Mouse (Mus musculus): ENCODE results near the gene Tmem179b. TPM values are rescaled to one million over a fixed set of nuclear protein-coding genes. Genes with fewer than 3 reads are reported as not detected.

The Tmem179b gene
- polyA plus RNA-seq, 1 experiment: 18.8 TPM

GRCm38 (mm10) chr19:8788521-8788920 is 14.3 kb upstream of the Tmem179b start:
- Histone ChIP-seq H3K27ac (ENCODE audit: insufficient read depth, low read length) (peak overlapping the region; percentile 32), H3K4me3 (ENCODE audit: insufficient read depth, low read length) (no peak overlapping the region), H3K4me1 (ENCODE audit: control insufficient read depth, insufficient read depth, low read length) (peaks cover 6% of the 10 kb centered on the region; the same call in 1 of the 2 replicates)
- no peak for TF ChIP-seq CTCF (IDR thresholded peaks at IDR 0.05; ENCODE audit: extremely low read depth, insufficient read depth, low read length)
- no peak for TF ChIP-seq POLR2A (IDR thresholded peaks at IDR 0.05; ENCODE audit: extremely low read depth, insufficient read depth, low read length)

- Histone ChIP-seq H3K4me1 (ENCODE audit: control insufficient read depth, insufficient read depth, low read length) (peaks cover 6% of the 10 kb centered on the region; the same call in 1 of the 2 replicates), H3K27ac (ENCODE audit: insufficient read depth, low read length) (no peak within 1 kb of the TSS), H3K4me3 (ENCODE audit: insufficient read depth, low read length) (peak within 1 kb of the TSS; percentile 49)
- no peak for TF ChIP-seq POLR2A (IDR thresholded peaks at IDR 0.05; ENCODE audit: extremely low read depth, insufficient read depth, low read length)
- TF ChIP-seq CTCF (IDR thresholded peaks at IDR 0.05; ENCODE audit: extremely low read depth, insufficient read depth, low read length): 0 out of 2 replicates have a peak, but pooled peaks have one; percentile 9
These were observed 11.9 kb upstream of the Tmem179b start, which contains the start of gene Taf6l for GRCm38 (mm10) chr19:8786008-8786781. Gene Taf6l (minus strand): TSS chr19:8786417.

- Histone ChIP-seq H3K4me3 (ENCODE audit: insufficient read depth, low read length) (peak overlapping the region; percentile 84), H3K4me1 (ENCODE audit: control insufficient read depth, insufficient read depth, low read length) (peaks cover 6% of the 10 kb centered on the region; the same call in 1 of the 2 replicates), H3K27ac (ENCODE audit: insufficient read depth, low read length) (peak overlapping the region; percentile 99)
- TF ChIP-seq POLR2A (IDR thresholded peaks at IDR 0.05; ENCODE audit: extremely low read depth, insufficient read depth, low read length): no peak
- TF ChIP-seq CTCF (IDR thresholded peaks at IDR 0.05; ENCODE audit: extremely low read depth, insufficient read depth, low read length): no peak
These were observed 719 bp upstream of the Tmem179b start for GRCm38 (mm10) chr19:8774951-8775421.

DNA sequence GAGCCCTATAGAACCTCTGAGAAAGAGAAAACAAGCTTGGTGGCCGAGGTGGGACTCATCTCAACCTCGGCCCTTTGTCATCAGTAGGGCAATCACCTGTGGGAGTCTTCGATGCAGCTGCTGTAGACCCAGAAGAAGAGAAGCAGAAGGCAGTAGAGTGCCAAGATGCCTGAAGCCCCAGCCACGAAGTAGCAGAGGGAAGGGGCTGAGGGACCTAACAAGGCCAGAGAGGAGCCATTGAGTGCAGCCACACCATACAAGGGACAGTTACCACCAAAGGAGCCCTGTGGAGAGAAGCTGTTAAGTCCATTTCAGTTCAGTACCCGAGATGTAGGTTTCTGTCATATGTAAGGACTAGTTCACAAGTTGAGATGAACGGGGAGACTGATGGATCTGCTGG is 858 bp downstream of the Tmem179b start:
- H3K4me3 ChIP-seq (ENCODE audit: insufficient read depth, low read length): peak overlapping the region; percentile 84; the same call in 1 of the 2 replicates
- TF ChIP-seq CTCF (IDR thresholded peaks at IDR 0.05; ENCODE audit: extremely low read depth, insufficient read depth, low read length) (no peak), POLR2A (IDR thresholded peaks at IDR 0.05; ENCODE audit: extremely low read depth, insufficient read depth, low read length) (no peak)
- peaks cover 6% of the 10 kb centered on the region; the same call in 1 of the 2 replicates for H3K4me1 ChIP-seq (ENCODE audit: control insufficient read depth, insufficient read depth, low read length)
- H3K27ac ChIP-seq (ENCODE audit: insufficient read depth, low read length): no peak overlapping the region

DNA sequence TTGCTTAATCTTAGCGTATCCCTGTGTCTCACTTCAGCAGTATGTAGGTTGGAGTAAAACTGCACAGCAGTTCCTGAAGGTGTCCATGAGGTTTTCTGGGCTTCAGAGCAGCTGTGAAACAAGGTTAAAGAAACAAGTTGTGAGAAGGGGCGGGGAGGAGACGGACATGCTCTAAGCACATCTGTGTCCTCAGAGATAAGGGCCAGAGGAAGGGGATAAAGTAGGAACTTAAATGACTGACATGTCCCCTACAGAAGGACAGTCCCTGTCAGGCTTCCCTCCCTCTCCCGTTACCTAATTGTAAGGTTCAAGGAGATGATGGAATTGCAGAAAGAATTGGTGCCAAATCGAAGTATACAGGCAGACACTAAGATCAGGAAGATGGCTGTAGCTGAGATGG is 1.3 kb downstream of the Tmem179b start:
- TF ChIP-seq CTCF (IDR thresholded peaks at IDR 0.05; ENCODE audit: extremely low read depth, insufficient read depth, low read length): no peak
- TF ChIP-seq POLR2A (IDR thresholded peaks at IDR 0.05; ENCODE audit: extremely low read depth, insufficient read depth, low read length): no peak
- no peak overlapping the region for H3K27ac ChIP-seq (ENCODE audit: insufficient read depth, low read length)
- H3K4me1 ChIP-seq (ENCODE audit: control insufficient read depth, insufficient read depth, low read length): peaks cover 6% of the 10 kb centered on the region; the same call in 1 of the 2 replicates
- peak overlapping the region; percentile 84; the same call in 1 of the 2 replicates for H3K4me3 ChIP-seq (ENCODE audit: insufficient read depth, low read length)

- TF ChIP-seq POLR2A (IDR thresholded peaks at IDR 0.05; ENCODE audit: extremely low read depth, insufficient read depth, low read length) (peak; percentile 88), CTCF (IDR thresholded peaks at IDR 0.05; ENCODE audit: extremely low read depth, insufficient read depth, low read length) (no peak)
- Histone ChIP-seq H3K4me1 (ENCODE audit: control insufficient read depth, insufficient read depth, low read length) (peaks cover 6% of the 10 kb centered on the region; the same call in 1 of the 2 replicates), H3K27ac (ENCODE audit: insufficient read depth, low read length) (peak within 1 kb of the TSS; percentile 70), H3K4me3 (ENCODE audit: insufficient read depth, low read length) (peak within 1 kb of the TSS; percentile 70)
These were observed 3.5 kb downstream of the Tmem179b start, which contains the start of gene Tmem223 for GRCm38 (mm10) chr19:8770567-8771270. Gene Tmem223 (plus strand): TSS chr19:8770996.

GRCm38 (mm10) chr19:8765562-8765961 is 8.7 kb downstream of the Tmem179b start:
- Histone ChIP-seq H3K27ac (ENCODE audit: insufficient read depth, low read length) (no peak overlapping the region), H3K4me1 (ENCODE audit: control insufficient read depth, insufficient read depth, low read length) (no peaks in the 10 kb centered on the region), H3K4me3 (ENCODE audit: insufficient read depth, low read length) (no peak overlapping the region)
- no peak for TF ChIP-seq POLR2A (IDR thresholded peaks at IDR 0.05; ENCODE audit: extremely low read depth, insufficient read depth, low read length)
- no peak for TF ChIP-seq CTCF (IDR thresholded peaks at IDR 0.05; ENCODE audit: extremely low read depth, insufficient read depth, low read length)

- H3K4me1 ChIP-seq (ENCODE audit: control insufficient read depth, insufficient read depth, low read length): no peaks in the 10 kb centered on the region; the same call in 1 of the 2 replicates
- no peak overlapping the region for H3K27ac ChIP-seq (ENCODE audit: insufficient read depth, low read length)
- TF ChIP-seq CTCF (IDR thresholded peaks at IDR 0.05; ENCODE audit: extremely low read depth, insufficient read depth, low read length) (no peak), POLR2A (IDR thresholded peaks at IDR 0.05; ENCODE audit: extremely low read depth, insufficient read depth, low read length) (no peak)
These were observed 11.0 kb downstream of the Tmem179b start for GRCm38 (mm10) chr19:8763276-8763675.

DNA sequence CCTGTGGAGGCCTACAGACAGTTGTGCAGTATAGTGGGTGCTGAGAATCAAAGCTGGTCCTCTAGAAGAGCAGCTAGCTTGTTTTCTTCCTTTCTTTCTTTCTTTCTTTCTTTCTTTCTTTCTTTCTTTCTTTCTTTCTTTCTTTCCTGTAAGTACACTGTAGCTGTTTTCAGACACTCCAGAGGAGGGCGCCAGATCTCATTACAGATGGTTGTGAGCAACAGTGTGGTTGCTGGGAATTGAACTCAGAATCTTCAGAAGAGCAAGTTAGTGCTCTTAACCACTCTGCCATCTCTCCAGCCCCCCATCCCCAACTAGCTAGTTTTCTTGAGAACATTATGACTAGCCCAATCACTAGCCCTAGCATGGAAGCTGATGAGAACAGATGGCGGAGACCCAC is 13.5 kb downstream of the Tmem179b start:
- TF ChIP-seq CTCF (IDR thresholded peaks at IDR 0.05; ENCODE audit: extremely low read depth, insufficient read depth, low read length) (no peak), POLR2A (IDR thresholded peaks at IDR 0.05; ENCODE audit: extremely low read depth, insufficient read depth, low read length) (no peak)
- no peak overlapping the region for H3K4me3 ChIP-seq (ENCODE audit: insufficient read depth, low read length)
- H3K27ac ChIP-seq (ENCODE audit: insufficient read depth, low read length): no peak overlapping the region
- H3K4me1 ChIP-seq (ENCODE audit: control insufficient read depth, insufficient read depth, low read length): peaks cover 3% of the 10 kb centered on the region

More at GRCm38 (mm10) chr19:8763276-8763675, 11.0 kb downstream of the Tmem179b start:
- H3K4me3 ChIP-seq (ENCODE audit: insufficient read depth, low read length): no peak overlapping the region

Measured in cortical plate, adult 2 months (tissue).